Mouse (Mus musculus): ENCODE measurements around the gene Gkn2.

GRCm38 (mm10) chr6:87388877-87389276 lies 15.7 kb downstream of the Gkn2 start, which contains the start of gene Gkn3:
- no peak for TF ChIP-seq POLR2A (IDR thresholded peaks at IDR 0.05; ENCODE audit: insufficient read length, low read depth)
- TF ChIP-seq MYOG (IDR thresholded peaks at IDR 0.05; ENCODE audit: control insufficient read depth in 1 of 3, insufficient read depth in 1 of 3, insufficient read length in 2 of 3, low read depth in 2 of 3), result no peak
